Mouse (Mus musculus) adrenal gland, adult 2 months (tissue): ENCODE results near the gene Micu1. TPM values are rescaled to one million over a fixed set of nuclear protein-coding genes. Genes with fewer than 3 reads are reported as not detected.

ENCODE experiments used
- DNase-seq: peaks from one replicate; pipeline ENCODE4 v3.0.0; 2021
- polyA plus RNA-seq: library from polyadenylated mRNA; depleted of rRNA; stranded (reverse); fragments of >200 nt; gene quantifications from 2 replicates; pipeline ENCODE4 v1.2.3, GENCODE M21; 2012
- total RNA-seq, 2 experiments: library from RNA; stranded (reverse); gene quantifications; 2 replicates each; pipeline ENCODE4 v1.2.3; 2021

The Micu1 gene
- total and polyA plus RNA-seq, 3 experiments, result 46.5 to 74.9 (median 65.8) TPM

DNA sequence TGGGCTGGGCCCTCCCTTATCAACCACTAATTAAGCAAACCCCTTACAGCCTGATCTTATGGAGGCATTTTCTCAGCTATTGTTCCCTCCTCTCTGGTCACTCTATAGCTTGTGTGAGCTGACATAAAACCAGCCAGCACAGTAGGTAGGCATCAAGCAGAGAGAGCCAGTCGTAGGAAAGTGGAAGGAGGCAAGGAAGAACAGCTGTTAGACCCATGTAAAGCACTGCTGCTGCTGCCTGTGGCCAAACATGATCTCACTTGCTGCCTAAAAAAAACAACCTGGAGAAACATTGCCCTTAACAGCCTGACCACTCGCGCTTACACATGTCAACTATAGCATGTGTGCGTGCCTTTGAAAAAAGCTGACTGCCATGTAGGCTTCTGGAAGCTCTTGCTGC is 19.3 kb downstream of the Micu1 start:
- no peak for DNase-seq

DNA sequence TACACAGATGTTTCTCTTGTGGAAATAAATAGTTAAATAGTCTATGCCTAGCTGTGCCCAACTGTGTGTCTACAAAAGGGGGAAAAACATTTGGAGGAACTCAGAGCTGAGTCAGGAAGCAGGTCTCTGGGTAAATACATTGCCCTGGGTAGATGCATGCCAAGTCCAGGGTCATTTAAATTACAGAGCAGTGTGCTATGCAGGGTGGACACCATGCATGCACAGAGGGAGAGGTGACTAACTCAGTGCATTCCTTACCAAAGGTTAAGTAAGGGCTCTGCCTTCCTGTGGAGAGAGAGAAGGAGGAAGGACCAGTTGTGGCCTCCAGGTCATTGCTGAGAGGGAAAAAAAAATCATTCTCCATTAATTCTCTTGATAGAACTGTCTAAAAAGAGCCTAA is 22.4 kb downstream of the Micu1 start:
- peak; percentile 12 for DNase-seq

DNA sequence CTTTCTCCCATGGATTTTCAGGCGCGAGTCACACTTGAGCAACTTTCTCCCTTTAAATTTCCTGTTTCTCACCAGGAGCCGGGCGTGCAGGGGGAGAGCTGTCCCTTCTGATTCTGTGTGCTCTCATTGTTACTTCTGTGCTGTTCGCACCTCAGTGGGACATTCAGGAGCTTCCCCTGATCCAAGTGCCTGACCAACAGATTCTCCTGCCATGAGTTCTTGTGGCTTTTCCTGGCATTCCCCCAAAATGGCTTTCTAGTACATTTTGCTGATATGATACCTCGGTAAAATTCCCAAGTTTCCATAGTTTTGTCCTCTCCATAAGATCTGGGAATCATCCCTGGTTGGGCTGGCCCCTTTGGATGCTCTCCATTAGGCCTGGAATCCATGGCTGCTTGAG is 25.0 kb downstream of the Micu1 start:
- DNase-seq, result no peak

DNA sequence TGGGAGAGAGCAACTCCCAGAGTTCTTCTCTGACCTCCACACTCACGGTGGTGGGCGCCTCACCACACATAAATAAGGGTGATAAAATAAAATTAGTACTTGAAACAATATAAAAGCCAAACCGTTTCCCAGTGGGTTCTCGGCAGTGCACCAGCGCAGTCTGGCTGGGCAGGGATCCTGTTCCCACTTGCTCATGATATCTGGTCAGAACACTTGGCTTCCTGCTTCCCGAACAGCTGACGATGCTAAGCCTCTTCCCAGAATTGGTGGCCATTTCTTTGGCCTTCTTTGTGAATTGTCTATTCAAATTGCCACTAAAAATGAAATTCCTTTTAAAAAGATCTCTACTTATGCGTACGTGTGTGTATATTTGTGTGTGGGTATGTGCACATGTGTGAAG is 27.0 kb downstream of the Micu1 start:
- DNase-seq, result no peak

DNA sequence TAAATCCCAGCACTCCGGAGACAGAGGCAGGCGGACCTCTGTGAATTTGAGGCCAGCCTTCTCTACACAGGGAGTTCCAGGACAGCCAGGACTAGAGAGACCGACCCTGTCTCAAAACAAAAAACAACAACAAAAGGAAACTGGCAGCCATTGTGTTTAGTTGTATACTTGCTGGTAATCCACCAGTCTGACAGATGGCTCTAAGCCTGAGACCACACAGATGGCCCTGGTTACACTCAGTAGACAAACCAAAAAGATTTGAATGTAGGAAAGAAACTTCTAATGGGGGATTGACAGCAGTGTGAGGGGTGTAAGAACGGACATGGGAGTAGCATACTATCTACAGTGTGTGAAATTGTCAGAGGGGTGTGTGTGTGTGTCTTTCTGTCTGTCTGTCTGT is 27.6 kb downstream of the Micu1 start:
- no peak for DNase-seq

DNA sequence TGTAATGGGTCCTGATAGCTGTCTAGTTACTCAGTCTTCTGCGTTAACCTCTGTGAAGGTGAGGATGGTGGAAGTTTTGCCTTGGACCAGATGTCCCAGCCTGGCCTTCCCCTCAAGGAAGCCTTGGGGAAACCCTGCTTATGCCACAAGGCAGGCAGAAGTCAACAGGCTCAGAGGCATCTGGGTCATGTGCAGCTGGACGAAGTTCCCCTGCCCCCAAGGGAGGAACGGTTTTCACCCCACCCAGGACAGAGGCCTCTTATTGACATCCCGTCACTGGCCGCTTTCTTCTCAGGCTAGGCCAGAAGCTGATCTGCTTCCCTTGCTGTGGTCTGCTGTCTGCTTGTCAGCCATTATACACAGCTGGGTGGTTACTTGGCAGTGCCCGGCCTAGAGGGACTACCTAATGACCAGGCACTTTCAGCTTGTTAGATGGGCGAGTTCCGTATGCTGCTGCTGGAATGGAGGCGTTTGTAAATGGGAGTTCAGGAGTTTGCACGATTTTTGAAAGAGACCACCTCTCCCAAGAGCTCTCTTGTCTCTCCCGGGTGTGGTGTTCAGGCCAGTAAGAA is 33.8 kb downstream of the Micu1 start:
- no peak for DNase-seq

DNA sequence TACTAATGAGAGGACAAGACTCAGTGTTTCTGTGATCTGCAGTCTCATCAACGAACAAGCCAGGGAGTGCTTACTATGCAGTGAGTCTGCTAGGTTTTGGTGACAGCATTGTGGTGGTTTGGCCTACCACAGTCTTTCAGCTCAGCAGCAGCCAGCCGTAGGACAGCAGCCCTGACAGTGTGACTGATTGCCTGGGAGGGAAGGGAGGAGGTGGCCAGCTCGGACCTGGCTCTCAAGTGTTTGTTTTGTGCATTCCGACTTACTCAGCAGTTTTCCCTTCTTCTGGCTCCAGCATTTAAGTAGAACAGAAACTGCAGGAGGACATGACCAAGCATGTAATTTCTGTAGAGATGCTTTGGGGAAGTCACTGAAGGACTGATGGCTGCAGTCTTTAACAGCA is 39.2 kb downstream of the Micu1 start:
- peak; percentile 51 for DNase-seq

DNA sequence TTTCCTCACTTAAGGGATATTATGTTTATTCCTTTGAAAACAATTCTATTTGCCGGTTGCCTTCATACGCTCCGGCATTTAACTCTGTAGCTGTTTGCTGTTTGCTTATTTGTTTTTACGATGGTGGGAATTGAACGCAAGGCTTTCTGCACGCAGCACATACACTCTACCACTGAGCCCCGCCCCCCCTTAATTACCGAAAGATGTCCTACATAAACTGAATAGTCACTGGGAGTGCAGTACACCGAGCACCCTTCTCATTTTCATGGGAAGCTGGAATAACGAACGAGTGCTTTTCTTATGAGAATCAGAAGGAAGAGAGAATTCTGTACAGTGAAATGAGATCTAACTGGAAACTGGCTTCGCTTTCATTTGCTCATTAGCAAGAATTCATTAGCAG is 41.1 kb downstream of the Micu1 start:
- no peak for DNase-seq

DNA sequence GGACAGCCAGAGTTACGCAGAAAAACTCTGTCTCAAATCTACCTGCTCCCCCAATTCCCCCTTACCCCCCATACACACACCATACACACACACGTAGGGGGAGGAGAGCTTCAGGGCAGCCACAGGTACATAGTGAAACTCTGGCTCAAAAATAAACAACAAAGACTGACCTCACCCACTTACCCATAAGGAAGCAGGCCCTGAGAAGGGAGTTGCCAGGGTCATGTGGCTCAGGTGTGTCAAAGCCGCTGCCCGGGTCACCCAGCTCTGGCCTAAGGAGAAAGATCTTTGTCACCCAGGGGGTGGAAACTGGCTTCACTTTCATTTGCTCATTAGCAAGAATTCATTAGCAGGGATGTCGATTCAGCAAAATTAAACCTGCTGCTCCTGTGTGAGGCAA is 41.7 kb downstream of the Micu1 start:
- no peak for DNase-seq

DNA sequence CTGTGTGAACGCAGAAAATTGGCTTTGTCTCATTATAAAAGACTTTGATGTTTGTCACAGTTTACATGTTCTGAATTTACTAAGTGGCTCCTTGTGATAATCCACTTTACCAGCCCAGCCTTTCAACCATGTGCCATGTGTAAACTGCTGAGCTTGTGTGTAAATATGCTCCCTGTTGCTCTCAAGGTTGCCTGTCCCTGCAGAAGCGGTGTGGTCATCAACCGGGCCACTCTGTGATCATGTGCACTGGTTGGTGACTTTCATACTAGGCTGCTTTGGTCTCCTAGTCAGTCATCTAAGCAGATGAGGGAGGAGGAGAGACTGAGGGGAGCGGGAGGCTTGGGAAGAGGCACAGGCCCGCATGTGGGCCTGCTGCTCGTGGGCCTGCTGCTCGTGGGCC is 45.1 kb downstream of the Micu1 start:
- DNase-seq, result no peak

DNA sequence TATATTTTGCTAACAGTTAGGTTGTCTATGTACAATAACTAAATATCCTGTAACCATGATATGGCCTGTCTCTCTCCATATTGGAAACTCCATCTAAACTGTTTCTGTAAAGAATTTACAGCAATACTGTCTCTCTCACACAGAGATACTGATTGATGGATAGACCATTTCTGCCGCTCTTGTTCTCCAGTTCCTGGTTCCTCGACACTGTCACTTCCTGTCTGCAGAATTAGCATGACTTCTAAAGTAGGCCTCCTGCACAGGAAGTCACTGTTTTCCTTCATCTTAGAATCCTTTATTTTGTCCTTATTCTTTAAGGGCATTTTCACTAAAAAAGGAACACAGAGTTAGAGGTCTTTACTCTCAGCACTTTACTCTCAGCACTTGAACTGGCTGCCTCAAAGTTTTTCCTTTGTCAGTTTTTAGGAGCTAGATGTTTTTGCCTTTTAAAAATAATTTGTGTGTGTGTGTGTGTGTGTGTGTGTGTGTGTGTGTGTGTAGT is 46.5 kb downstream of the Micu1 start:
- DNase-seq, result no peak

DNA sequence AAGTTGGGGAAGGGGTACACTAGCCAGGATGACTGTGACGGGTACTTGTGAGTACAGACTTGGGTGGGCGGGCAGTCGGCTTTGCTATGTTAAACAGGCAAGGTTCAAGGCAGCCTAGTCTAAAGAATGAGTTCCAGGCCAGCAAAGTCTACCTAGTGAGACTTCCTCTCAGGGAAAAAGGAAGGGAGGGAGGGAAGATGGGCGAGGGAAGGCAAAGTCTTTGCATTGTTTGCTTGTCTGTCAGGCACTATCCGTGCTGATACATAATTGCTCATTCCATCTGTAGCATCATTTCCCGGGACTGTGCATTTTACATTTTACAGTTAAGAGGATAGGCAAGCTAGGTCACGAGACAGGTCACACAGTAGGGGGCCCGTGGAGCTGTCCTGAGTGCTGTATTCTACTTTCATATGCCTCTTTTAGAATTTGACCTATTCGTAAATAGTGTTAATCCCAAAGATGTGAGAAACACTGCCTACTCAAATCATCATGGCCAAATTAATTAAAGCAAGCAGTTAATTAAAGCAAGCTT is 51.3 kb downstream of the Micu1 start:
- DNase-seq, result no peak

DNA sequence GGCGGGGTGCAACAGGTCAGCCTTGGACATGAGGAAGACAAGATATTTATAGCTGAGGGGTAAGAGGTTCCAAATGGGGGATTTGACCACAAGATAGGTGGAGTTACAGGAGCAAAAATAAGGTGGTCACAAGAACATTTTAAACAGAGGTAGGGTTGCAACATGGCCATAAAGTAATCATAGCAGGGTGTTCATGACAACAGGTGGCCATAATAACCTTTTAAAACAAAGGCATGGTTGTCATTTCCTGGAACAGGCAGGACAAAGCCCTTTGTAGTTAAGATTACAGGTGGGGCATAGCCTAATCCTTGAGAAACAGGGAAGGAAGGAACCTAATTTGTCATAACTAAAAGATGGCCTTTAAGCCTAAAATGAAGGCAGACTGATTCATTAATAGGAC is 51.8 kb downstream of the Micu1 start:
- no peak for DNase-seq

DNA sequence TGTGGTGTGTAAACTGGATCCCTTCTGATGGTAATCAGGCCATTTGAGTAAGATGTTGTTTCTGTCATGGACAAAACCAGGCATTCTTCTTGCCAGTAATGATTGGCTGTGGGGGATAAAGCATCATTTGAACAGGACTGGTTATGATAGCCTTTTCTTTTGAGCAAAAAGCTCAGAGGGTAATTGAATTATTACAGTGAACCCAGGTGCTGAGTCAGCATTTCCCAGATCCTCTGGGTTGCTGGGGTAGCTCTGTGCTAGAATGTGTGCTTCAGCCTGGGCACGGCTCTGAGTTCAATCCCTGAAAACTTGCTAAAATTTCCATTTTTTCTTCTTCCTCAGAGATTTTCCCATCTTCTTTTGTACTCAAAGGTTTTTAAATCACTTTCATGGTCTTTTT is 52.6 kb downstream of the Micu1 start:
- DNase-seq, result no peak

DNA sequence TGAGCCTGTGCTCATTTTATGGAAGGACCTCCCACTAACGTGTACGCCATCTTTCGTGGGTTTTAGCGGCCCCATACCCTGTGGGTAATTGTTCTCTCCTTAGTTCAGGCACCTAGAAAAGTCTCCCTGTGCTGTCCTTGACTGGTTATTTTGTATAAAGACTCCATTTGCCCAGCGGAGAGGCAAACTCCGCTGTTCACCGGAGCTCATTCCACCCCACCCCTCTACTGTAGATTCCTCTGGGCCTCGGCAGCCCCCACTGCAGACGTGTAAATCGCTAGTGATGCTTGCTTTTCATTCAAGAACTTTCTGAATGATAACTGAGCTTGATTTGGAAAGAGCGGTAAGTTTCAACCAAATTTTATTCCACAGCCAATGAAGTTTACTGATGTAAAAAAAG is 53.4 kb downstream of the Micu1 start:
- DNase-seq, result no peak

DNA sequence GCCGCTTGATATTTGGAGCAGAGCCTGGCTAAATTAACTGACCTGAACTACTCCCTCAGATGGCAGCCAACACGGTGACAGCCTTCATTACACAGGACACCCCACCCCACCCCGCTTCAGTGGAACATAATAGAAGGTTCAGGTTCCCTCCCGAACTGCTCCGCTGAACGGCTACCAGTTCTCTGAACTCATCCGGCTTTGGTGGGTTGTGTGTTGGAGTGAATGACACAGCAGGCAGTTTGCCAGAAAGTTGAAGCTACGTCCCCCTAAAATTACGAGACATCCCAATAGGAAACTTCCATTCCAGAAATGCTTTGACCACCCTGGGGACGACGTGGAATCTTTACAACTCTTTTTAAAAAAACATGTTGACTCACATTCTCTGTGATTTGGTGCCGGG is 53.8 kb downstream of the Micu1 start:
- DNase-seq, result no peak

DNA sequence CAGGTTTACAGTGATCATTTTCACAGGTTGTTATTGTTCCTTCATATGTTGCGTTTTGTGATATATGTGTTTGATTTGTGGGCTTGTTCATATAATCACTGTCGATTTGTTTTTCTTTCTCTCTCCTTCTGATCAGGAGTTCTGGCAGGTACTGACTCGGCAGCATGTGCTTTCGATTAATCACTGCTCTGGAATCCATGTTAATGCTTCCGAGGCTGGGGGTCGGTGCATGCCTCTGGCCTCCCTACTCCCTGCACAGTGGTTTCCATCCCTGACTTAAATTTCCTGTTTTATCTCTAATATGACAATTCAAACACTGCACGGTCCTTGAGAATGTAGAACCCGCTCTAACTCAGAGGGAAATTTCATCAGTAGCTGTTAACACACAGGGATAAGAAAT is 54.3 kb downstream of the Micu1 start:
- DNase-seq, result no peak

DNA sequence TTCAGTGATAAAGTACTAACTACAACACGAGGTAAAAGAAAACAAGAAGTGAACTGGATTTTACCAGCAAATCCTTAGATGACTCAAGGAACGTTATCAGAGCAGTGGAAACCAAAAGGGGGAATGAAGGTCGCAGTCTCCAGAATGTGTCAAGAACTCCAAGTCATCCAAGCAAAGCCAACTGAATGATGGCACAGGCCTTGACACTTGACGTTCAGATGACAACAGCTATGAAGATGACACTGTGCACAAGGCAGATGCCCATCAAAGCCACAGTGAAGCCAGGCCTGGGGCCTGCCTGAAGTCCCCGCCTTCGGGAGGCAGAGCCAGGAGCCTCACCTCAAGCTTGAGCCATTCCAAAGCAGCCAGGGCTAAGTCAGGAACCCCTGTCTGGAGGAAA is 62.5 kb downstream of the Micu1 start:
- peak; percentile 52 for DNase-seq

DNA sequence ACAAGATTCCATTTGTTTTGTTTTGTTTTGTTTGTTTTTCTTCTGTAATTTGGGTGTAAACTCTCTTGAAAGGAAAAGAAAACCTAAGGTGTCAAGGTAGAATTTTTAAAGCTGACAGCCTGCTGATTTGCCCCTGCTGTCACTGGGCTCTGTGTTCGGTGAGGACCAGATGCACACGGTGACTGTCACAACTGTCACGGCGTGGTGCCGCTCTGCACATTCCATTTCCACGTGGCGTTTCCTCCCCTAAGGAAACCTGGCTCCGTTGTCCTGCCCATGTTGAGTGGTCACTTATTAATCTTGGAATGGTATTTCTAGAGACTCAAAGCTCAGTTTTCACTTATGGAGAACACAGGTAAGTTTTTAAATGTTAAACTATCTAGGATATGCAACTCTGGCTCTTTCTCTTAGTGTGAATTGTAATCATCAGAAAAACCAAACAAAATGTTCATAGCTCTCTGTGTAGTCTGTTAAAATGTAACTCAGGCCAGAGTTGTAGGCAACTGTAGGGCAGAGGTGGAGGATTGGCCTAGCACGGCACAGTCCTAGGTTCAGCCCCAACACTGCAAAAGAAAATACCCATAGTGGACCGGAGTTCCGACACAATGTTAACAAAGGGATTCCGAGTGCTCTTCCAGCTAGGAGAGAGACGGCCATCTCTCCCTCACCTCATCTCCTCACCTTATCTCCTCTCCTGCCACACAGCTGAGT is 66.2 kb downstream of the Micu1 start:
- DNase-seq, result no peak

DNA sequence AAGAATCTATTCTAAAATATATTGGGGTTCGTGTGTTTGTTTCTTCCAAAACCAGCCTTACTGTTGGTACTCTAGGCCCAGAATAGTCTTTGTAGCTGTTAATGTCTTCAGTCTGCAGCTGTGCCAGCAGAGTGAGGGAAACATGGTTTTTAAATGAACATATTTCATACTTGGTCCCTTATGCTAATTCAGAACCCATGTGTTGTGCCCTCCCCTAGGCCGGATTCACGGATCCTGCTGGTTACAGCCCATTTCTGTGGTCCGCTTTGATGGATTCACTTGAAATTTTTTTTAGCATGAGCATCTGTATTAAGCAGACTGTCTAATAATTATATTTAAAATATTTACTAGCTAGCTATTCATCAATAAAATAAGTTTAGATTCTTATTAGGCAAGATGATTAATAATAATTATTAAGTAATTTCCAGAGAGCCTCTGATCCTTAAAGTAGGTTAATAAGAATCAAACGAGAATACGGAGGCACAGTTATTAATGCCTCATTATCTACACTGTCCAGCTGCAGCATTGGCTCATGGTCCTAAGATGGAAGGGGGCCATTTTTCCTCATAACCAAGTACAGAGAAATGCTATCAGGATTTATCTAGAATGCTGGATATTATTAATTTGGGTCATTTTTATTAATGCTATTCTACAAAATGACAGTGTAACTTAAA is 69.2 kb downstream of the Micu1 start:
- no peak for DNase-seq

DNA sequence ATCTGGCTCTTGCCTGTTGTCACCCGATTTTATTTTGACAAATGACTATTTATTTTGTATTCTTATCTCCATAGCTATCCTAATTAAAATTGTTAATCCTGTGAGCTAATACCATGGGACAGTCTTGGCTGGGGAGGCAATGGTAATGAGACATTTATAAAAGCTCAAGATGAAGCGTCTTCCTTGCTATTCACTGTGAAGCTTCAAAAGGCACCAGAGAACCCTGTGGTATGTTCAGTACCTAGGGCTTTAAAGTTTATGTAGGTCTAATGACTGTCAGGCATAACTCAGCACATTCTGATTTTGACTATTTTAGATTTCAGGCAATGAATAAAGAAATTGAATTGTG is 69.7 kb downstream of the Micu1 start:
- DNase-seq, result no peak

DNA sequence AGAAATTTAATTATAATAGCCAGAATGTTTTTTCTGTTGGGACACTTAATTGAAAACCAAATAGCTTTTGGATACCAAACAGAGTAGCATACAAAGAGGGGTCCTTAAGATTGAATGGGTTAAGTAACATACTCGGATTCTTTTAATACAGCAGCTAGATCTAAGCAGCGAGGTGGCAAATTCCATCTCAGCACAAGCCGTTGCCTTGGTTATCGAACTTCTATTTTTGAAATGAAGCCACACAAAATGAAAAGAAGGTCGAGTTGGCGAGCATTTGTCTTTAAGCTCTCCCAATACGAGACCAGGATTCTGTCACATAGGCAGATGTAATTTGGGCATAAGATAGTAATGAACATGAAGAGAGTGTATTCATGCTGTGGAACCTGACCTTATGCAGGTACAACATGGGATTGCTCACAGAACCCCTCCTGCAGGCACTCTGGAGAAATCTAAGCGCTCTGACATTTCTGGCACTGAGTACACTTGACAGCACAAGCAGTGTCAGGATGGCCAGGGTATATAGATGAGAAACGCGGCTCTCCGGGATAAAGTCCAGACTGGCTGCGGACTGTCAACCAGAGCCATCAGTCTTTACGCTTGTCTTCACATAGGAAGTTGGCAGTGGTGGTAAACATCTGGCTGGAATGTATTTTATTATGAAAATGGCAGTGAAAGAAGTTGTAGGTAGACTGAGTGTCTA is 71.3 kb downstream of the Micu1 start:
- no peak for DNase-seq

DNA sequence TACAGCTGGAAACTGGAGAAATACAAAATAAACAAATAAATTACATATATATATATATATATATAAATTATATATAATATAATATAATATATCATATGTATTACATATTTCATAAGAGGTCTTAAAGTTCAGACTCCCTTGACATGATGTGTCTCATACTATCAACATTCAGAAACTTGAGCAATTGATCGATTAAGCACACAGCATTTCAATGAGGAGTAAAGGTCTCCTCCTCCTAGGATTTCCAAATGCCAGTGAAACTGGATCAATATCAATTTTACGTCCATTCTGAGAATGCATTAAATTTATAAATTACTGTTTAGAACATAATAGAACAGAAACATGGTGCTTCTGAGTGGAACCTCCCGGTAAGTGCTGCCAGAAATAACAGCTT is 71.9 kb downstream of the Micu1 start:
- DNase-seq, result no peak
